In genomic region chr15:75189116-75189515, GRCm38 (mm10) we compare ENCODE assay signal across 9 mouse cellular contexts. TPM values are rescaled to one million over a fixed set of nuclear protein-coding genes. Genes with fewer than 3 reads are reported as not detected.
DNase-seq lines count a peak whose midpoint lies in the region; ATAC-seq lines count a peak whose summit lies in the region.
"Had no signal": no experiment of that assay in that cellular context is flagged by ENCODE, and none has a peak within 500 bp of the region (broad histone marks: within the 10 kb centered on the region; RNA-seq: fewer than 3 reads in every experiment).

No protein-coding gene starts in this region.

- no peak overlapping the region for H3K9ac ChIP-seq in neural tube, embryonic 15.5 days (replicated peaks)
- H3K9ac ChIP-seq: limb, embryonic 13.5 days had no signal

- H3K4me3 ChIP-seq in neural tube, embryonic 15.5 days (replicated peaks), result no peak overlapping the region
- H3K4me3 ChIP-seq in embryonic facial prominence, embryonic 10.5 days, result no peak overlapping the region
- H3K4me3 ChIP-seq: limb, embryonic 13.5 days had no signal

- H3K4me1 ChIP-seq in neural tube, embryonic 15.5 days, result no peaks in the 10 kb centered on the region
- H3K4me1 ChIP-seq in embryonic facial prominence, embryonic 10.5 days, result no peaks in the 10 kb centered on the region
- H3K4me1 ChIP-seq: limb, embryonic 13.5 days had no signal

- 67% methylated on average over 2 of the region's 2 CpGs for WGBS in neural tube, embryonic 15.5 days
- 75% methylated on average over 2 of the region's 2 CpGs for WGBS in embryonic facial prominence, embryonic 10.5 days

- H3K27ac ChIP-seq in neural tube, embryonic 15.5 days (replicated peaks), result no peak overlapping the region
- H3K27ac ChIP-seq in embryonic facial prominence, embryonic 10.5 days (replicated peaks), result no peak overlapping the region
- H3K27ac ChIP-seq: limb, embryonic 13.5 days had no signal

- ATAC-seq in neural tube, embryonic 15.5 days (ENCODE audit: low FRiP score), result no peak
- ATAC-seq in frontal cortex, adult (ENCODE audit: low TSS enrichment), result no peak

- no peaks in the 10 kb centered on the region for H3K36me3 ChIP-seq in neural tube, embryonic 15.5 days
- no peaks in the 10 kb centered on the region for H3K36me3 ChIP-seq in embryonic facial prominence, embryonic 10.5 days (replicated peaks)
- H3K36me3 ChIP-seq: limb, embryonic 13.5 days had no signal

- H3K4me2 ChIP-seq in neural tube, embryonic 15.5 days, result no peak overlapping the region
- H3K4me2 ChIP-seq: limb, embryonic 13.5 days had no signal

- peak; percentile 17 to 30 for DNase-seq in cerebellum, postnatal 14 days
- DNase-seq in cerebellum, postnatal 36 days, result no peak
- DNase-seq in neural tube, embryonic 10.5 days (ENCODE audit: extremely low spot score, low spot score), result peak; percentile 13
- DNase-seq in embryonic facial prominence, embryonic 10.5 days (ENCODE audit: low spot score), result peak; percentile 9
- peak; percentile 5 to 21 for DNase-seq in natural killer cell, adult 2 months (ENCODE audit: low spot score in 2 of 2)
- no peak for DNase-seq in left cerebral cortex, adult 9 months (ENCODE audit: low spot score in 2 of 2)

- no peaks in the 10 kb centered on the region for H3K9me3 ChIP-seq in neural tube, embryonic 15.5 days (replicated peaks)
- no peaks in the 10 kb centered on the region for H3K9me3 ChIP-seq in embryonic facial prominence, embryonic 10.5 days
- H3K9me3 ChIP-seq: limb, embryonic 13.5 days had no signal

- no peaks in the 10 kb centered on the region for H3K27me3 ChIP-seq in neural tube, embryonic 15.5 days (replicated peaks)
- H3K27me3 ChIP-seq in embryonic facial prominence, embryonic 10.5 days (replicated peaks; ENCODE audit: low read depth, poor library complexity, severe bottlenecking), result no peaks in the 10 kb centered on the region
- H3K27me3 ChIP-seq: limb, embryonic 13.5 days had no signal

RNA-seq across cellular contexts. Expression of gene BC025446, which starts 27.1 kb away (rescaled TPM):
- polyA plus RNA-seq in neural tube, embryonic 15.5 days (2015; fragmentation: Nextera tagmentation; extraction: Ambion mirVana), result 1.4 TPM in 1 of 2 replicates, not detected in the other
- polyA plus RNA-seq in embryonic facial prominence, embryonic 10.5 days (2016; fragmentation: Nextera tagmentation; extraction: Ambion mirVana), result not detected in 2 replicates
- polyA plus RNA-seq: limb, embryonic 13.5 days had no signal

RNA-seq across cellular contexts. Expression of gene Ly6g, which starts 34.1 kb away (rescaled TPM):
- not detected in 2 replicates for polyA plus RNA-seq in neural tube, embryonic 15.5 days (2015; fragmentation: Nextera tagmentation; extraction: Ambion mirVana)
- polyA plus RNA-seq in embryonic facial prominence, embryonic 10.5 days (2016; fragmentation: Nextera tagmentation; extraction: Ambion mirVana), result not detected in 2 replicates
- polyA plus RNA-seq: limb, embryonic 13.5 days had no signal

Comparison
In these comparisons a context has a peak if more than half of its experiments do, and no peak if none do; other contexts are left out.
1. DNase-seq: peak in cerebellum, postnatal 14 days (2 of 2), neural tube, embryonic 10.5 days (single experiment), embryonic facial prominence, embryonic 10.5 days (single experiment) and natural killer cell, adult 2 months (2 of 2); none in cerebellum, postnatal 36 days (0 of 2) and left cerebral cortex, adult 9 months (0 of 2).